Mouse (Mus musculus) embryonic facial prominence, embryonic 15.5 days (tissue): ENCODE measurements around the gene Rabgap1l. TPM values are rescaled to one million over a fixed set of nuclear protein-coding genes. Genes with fewer than 3 reads are reported as not detected.

ENCODE experiments used
- ATAC-seq: fragments of 200-750 bp; cut with Nextera tagmentation; 2 replicates; pipeline ENCODE4 v1.8.0; 2017; ENCODE audit warnings: low read depth, moderate TSS enrichment; ENCODE audit not compliant: insufficient number of reproducible peaks, low FRiP score, low TSS enrichment
- H3K27ac ChIP-seq: fragments of 300-500 bp; sonication (generic); replicated peaks from 2 replicates; pipeline ENCODE4 v1.5.1; 2015; ENCODE audit warnings: mild to moderate bottlenecking, inconsistent platforms
- H3K27me3 ChIP-seq: fragments of 300-500 bp; sonication (generic); 2 replicates; pipeline ENCODE4 v1.6.1; 2015; ENCODE audit warnings: inconsistent platforms
- H3K36me3 ChIP-seq: fragments of 300-500 bp; sonication (generic); 2 replicates; pipeline ENCODE4 v1.6.1; 2015; ENCODE audit warnings: mild to moderate bottlenecking, inconsistent platforms
- H3K4me1 ChIP-seq: fragments of 300-500 bp; sonication (generic); 2 replicates; pipeline ENCODE4 v1.6.1; 2015; ENCODE audit warnings: inconsistent platforms
- H3K4me2 ChIP-seq: fragments of 300-500 bp; sonication (generic); replicated peaks from 2 replicates; pipeline ENCODE4 v1.6.1; 2015; ENCODE audit warnings: mild to moderate bottlenecking, inconsistent platforms
- H3K4me3 ChIP-seq: fragments of 300-500 bp; sonication (generic); replicated peaks from 2 replicates; pipeline ENCODE4 v1.5.1; 2015; ENCODE audit warnings: mild to moderate bottlenecking, inconsistent platforms
- H3K9ac ChIP-seq: fragments of 300-500 bp; sonication (generic); 2 replicates; pipeline ENCODE4 v1.6.1; 2015; ENCODE audit warnings: inconsistent platforms
- H3K9me3 ChIP-seq: fragments of 300-500 bp; sonication (generic); replicated peaks from 2 replicates; pipeline ENCODE4 v1.6.1; 2016; ENCODE audit warnings: inconsistent platforms
- WGBS: fragments of 180-500 bp; shearing (Covaris S2); methylation state at CpG from one replicate; pipeline ENCODE4 v1.1.7; 2015; 5-methylcytosine and 5-hydroxymethylcytosine counted together
- polyA plus RNA-seq: library from polyadenylated mRNA; unstranded; fragments of >200 nt; fragmentation: Nextera tagmentation; extraction: Ambion mirVana; gene quantifications from 2 replicates; pipeline ENCODE4 v1.2.1, GENCODE M21; 2015

Gene Rabgap1l
- polyA plus RNA-seq, 1 experiment from 2014 or later, result 20.7 TPM

DNA sequence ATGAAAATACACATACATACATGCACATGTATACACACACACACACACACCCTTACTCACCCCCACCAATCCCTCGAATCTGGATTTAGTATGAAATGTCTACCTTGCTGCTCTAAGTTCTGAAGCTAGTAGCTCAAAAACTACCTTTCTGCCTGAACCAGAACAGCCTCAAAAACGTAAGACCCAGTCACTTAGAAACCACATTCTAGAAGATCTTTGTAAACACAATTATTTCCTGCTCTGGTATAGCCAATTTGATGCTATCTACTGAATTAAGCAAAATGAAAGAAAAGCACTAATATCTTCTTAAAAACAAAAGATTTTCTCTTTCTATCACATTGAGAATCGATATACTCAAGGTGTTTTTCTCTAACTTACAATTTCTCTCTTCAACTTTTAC lies 6.4 kb downstream of the Rabgap1l start:
- Histone ChIP-seq H3K4me1 (peaks cover 3% of the 10 kb centered on the region; the same call in 1 of the 2 replicates), H3K4me2 (no peak overlapping the region), H3K9me3 (no peaks in the 10 kb centered on the region), H3K36me3 (no peaks in the 10 kb centered on the region), H3K9ac (no peak overlapping the region), H3K27ac (no peak overlapping the region), H3K4me3 (no peak overlapping the region), H3K27me3 (no peaks in the 10 kb centered on the region)
- no peak for ATAC-seq
- WGBS, result 78% methylated on average over 3 of the region's 3 CpGs

DNA sequence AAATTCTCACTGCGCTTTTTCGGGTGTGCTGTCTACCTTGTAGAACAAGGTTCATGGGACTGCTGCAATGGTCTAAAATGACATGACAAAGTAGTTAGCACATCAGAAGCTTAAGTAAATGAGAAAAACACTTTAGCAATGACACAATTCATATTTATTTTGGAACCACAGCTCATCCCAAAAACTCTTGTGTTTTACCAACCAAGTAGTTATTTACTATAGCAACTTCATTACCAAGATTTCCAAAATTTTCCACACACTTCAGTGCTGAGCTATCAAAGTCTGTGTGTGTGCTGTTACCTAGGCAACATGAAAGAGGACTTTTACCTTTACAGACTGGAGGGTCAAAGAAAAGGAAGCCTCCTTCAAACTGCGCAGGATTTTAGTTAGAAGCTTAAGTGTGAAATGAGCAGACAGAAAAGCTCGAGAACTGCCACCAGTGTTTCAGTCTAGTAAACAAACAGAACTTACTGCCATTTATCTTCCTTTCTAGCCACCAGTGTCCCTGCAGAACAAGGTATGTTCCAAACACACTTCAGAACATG lies 7.3 kb downstream of the Rabgap1l start:
- Histone ChIP-seq H3K9me3 (no peaks in the 10 kb centered on the region), H3K4me3 (no peak overlapping the region), H3K36me3 (no peaks in the 10 kb centered on the region), H3K4me2 (no peak overlapping the region), H3K9ac (no peak overlapping the region), H3K27me3 (no peaks in the 10 kb centered on the region), H3K4me1 (no peaks in the 10 kb centered on the region), H3K27ac (no peak overlapping the region)
- 80% methylated on average over 4 of the region's 4 CpGs for WGBS
- ATAC-seq, result no peak

DNA sequence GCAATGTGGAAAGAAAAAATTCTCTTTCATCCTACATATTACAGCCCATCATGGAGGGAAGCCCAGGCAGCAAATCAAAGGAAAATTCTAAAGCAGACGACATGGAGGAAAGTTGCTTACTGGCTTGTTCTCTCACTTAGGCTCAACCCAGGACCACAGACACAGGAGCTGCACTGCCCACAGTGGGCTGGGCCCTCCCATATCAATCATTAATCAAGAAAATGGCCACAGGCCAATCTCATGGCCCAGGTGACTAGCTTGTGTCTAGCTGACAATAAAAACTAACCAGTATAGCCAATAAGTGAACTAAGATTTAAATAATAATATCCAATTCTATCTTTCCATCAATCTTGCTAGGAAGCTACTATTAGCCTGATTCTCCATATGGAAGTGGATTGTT lies 8.9 kb downstream of the Rabgap1l start:
- Histone ChIP-seq H3K4me1 (no peaks in the 10 kb centered on the region), H3K27me3 (no peaks in the 10 kb centered on the region), H3K9me3 (no peaks in the 10 kb centered on the region), H3K4me3 (no peak overlapping the region), H3K4me2 (no peak overlapping the region), H3K36me3 (no peaks in the 10 kb centered on the region), H3K27ac (no peak overlapping the region), H3K9ac (no peak overlapping the region)
- no peak for ATAC-seq
- WGBS, result 65% methylated on average over 1 of the region's 1 CpGs

DNA sequence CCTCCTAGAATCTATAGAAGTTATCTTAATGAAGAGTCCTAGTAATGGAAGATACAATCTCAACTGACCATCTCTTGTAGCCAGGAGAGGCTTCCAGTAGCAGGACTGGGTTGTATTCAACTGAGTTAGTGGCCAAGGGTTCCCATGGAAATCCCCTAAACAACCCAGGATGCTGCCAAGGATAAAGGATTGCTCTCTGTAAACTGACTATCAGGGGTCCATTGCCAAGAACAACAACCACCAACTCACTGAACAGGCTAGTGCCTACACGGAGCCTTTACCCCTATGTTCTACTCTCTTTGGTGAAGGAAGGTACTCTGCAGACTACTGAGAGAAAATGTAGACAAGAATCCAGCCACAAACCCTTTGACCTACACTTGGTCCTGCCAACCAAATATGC lies 18.8 kb downstream of the Rabgap1l start:
- ATAC-seq, result no peak
- no peaks in the 10 kb centered on the region for H3K27me3 ChIP-seq
- H3K9ac ChIP-seq, result no peak overlapping the region
- no peak overlapping the region for H3K4me2 ChIP-seq
- no peaks in the 10 kb centered on the region for H3K4me1 ChIP-seq
- 87% methylated on average over 1 of the region's 1 CpGs for WGBS
- H3K27ac ChIP-seq, result no peak overlapping the region
- no peak overlapping the region for H3K4me3 ChIP-seq
- H3K9me3 ChIP-seq, result no peaks in the 10 kb centered on the region
- no peaks in the 10 kb centered on the region for H3K36me3 ChIP-seq

DNA sequence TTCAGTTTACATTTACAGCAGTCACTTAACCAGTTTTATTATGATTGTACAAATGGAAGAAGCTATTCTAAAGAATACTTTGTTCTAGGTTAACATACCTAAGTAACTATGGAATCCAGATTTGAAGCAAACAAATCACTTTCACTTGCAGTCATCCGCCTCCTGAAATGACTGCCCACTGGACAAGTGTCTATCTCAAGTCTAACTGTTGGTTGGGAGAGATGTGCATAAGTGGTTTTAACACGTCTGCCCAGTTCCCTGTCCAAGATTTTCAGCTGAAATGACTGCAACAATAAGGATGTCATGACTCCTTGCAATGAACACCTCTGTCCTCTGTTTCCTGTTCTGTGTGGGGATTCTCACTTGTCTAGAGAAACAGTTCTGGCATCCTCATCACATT lies 27.4 kb downstream of the Rabgap1l start:
- 79% methylated on average over 2 of the region's 2 CpGs for WGBS
- no peaks in the 10 kb centered on the region for H3K9me3 ChIP-seq
- H3K9ac ChIP-seq, result no peak overlapping the region
- no peaks in the 10 kb centered on the region for H3K27me3 ChIP-seq
- no peak overlapping the region for H3K27ac ChIP-seq
- H3K4me3 ChIP-seq, result no peak overlapping the region
- no peak overlapping the region for H3K4me2 ChIP-seq
- ATAC-seq, result no peak
- no peaks in the 10 kb centered on the region for H3K36me3 ChIP-seq
- no peaks in the 10 kb centered on the region for H3K4me1 ChIP-seq

DNA sequence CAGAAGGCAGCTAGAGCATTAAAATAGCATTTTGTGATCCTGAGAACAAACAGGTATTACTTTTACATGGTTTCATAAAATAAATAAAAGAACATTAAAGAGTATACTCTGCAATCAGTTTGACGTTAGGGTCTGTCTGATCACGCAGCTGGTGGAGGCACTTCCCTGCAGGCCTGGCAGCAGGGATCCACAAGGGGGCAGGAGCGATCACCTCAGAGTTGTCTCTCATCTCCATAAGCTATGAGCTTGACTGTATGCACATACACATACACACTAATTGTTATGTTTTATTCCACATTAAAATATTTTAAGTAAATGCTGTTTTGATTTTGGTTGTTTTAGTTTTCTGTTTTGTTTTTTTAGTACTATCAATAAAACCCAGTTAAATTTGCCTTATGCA lies 34.8 kb downstream of the Rabgap1l start:
- H3K4me1 ChIP-seq, result no peaks in the 10 kb centered on the region
- no peak overlapping the region for H3K4me2 ChIP-seq
- no peaks in the 10 kb centered on the region for H3K9me3 ChIP-seq
- no peaks in the 10 kb centered on the region for H3K27me3 ChIP-seq
- H3K27ac ChIP-seq, result no peak overlapping the region
- no peaks in the 10 kb centered on the region for H3K36me3 ChIP-seq
- no peak for ATAC-seq
- no peak overlapping the region for H3K4me3 ChIP-seq
- H3K9ac ChIP-seq, result no peak overlapping the region
- 25% methylated on average over 3 of the region's 3 CpGs for WGBS

DNA sequence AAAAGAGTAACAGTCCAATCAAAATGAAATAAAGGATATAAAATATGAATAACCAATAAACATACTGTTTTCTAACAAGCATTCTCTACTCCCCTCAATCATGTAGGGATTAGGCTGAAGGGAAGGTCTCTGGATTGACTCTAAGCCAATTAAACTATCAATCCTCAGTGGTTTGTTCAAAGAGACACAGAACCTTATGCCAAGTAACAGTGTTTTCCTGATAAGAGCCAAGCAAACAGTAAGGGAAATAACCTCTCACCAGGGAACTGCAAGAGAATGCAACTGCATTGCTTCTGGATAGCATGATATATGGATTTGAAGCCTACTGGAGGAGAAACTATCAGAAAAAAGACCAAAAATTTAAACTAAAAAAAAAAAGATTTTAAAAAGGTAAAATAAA lies 37.7 kb downstream of the Rabgap1l start:
- no peak overlapping the region for H3K4me2 ChIP-seq
- H3K36me3 ChIP-seq, result no peaks in the 10 kb centered on the region
- no peak for ATAC-seq
- H3K4me1 ChIP-seq, result no peaks in the 10 kb centered on the region
- H3K4me3 ChIP-seq, result no peak overlapping the region
- no peak overlapping the region for H3K9ac ChIP-seq
- H3K9me3 ChIP-seq, result no peaks in the 10 kb centered on the region
- no peaks in the 10 kb centered on the region for H3K27me3 ChIP-seq
- no peak overlapping the region for H3K27ac ChIP-seq

DNA sequence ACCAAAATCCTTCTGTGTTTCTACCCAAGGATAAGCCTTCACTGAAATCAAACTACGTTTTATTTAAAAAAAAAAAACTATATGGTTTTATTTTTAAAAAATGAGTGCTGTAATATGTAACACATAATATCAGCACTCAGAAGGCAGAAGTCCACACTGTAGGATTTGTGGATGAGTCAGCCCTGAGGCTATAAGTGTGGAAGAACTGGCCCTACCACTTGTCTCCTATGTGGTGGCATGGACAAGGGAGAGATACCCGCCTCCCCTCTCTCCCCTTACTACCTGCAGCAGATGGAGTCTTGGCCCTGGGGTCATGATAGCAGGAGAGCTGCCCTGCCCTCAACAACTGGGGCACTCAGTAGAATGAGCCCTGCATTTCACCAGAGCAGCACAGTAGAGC lies 42.4 kb downstream of the Rabgap1l start:
- Histone ChIP-seq H3K27me3 (no peaks in the 10 kb centered on the region), H3K9ac (no peak overlapping the region), H3K4me2 (no peak overlapping the region), H3K36me3 (no peaks in the 10 kb centered on the region), H3K4me1 (no peaks in the 10 kb centered on the region), H3K4me3 (no peak overlapping the region), H3K27ac (no peak overlapping the region), H3K9me3 (no peaks in the 10 kb centered on the region)
- ATAC-seq, result no peak
- WGBS, result 58% methylated on average over 2 of the region's 2 CpGs

DNA sequence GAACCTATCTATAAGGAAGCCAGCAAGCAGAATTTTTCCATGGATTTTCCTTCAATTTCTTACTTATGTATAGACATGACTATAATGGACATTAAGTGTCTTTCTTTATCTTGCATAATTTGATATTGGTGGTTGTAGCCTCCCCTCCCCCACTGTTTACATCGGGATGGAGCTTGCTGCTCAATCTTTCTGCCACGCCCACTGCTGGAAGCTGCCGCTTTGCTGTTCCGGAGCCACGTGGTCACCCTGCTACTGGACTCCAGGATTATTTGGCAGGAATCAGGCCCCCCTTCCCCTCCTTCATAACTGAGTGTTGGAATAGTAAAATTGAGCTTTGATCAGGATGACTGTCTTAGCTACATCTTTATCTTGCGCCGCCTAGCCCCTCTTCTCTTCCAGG lies 46.2 kb downstream of the Rabgap1l start:
- Histone ChIP-seq H3K27me3 (no peaks in the 10 kb centered on the region), H3K36me3 (no peaks in the 10 kb centered on the region), H3K4me1 (0 out of 2 replicates have a peak, but pooled peaks cover 3% of the 10 kb centered on the region), H3K4me2 (no peak overlapping the region), H3K9me3 (no peaks in the 10 kb centered on the region), H3K9ac (no peak overlapping the region), H3K4me3 (no peak overlapping the region), H3K27ac (no peak overlapping the region)
- no peak for ATAC-seq
- whole genome bisulfite sequencing, result 40% methylated on average over 7 of the region's 7 CpGs

DNA sequence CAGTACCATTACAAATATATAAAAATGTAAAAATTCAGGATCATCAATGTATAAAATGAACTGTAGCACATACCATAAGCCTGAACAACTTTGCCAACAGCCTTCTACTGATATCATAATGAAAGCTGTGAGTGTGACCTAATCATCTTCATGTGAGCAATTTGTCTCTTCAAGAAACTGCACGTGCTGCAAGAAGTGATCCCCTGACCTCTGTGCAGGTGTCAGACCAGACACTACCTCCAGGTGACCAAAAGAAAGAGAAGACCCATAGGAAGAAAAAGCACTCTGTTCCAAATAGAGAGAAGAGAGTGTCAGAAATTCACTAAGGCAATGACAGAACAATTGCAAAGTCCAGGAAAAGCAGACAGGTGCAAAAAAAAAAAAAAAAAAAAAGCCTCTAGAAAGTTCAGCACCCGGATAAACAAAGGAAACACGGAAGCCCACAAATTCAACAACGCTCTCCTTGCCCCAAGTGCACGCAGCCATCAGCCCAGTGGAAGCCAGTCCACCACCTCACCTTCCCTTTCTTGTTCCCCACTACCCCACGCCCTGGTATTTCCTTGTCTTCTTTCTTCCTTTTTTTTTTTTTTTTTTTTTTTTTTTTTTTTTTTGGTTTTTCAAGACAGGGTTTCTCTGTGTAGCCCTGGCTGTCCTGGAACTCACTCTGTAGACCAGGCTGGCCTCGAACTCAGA lies 47.6 kb downstream of the Rabgap1l start:
- WGBS, result 86% methylated on average over 7 of the region's 7 CpGs
- ATAC-seq, result no peak
- no peaks in the 10 kb centered on the region for H3K9me3 ChIP-seq

DNA sequence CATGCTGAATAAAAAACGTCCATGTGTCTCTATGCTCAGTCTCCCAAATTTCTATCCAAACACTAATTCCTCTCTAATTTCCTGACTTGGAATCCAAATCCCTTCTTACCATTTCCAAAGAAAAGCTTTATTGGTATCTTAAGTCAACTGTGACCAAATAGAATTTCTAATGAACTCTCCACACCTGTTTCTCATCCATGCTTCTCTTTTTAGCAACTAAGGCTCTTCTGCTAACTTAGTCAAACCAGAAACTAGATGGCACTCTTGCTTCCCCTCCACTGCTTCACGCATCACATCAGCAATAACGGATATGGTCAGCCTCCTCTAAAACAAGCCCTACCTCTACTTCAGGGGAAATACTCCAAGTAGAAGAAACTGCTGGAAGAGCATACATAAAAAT lies 49.0 kb downstream of the Rabgap1l start:
- Histone ChIP-seq H3K9me3 (no peaks in the 10 kb centered on the region), H3K4me2 (no peak overlapping the region), H3K4me3 (no peak overlapping the region), H3K27me3 (no peaks in the 10 kb centered on the region), H3K4me1 (0 out of 2 replicates have a peak, but pooled peaks cover 3% of the 10 kb centered on the region), H3K36me3 (no peaks in the 10 kb centered on the region), H3K27ac (no peak overlapping the region), H3K9ac (no peak overlapping the region)
- no peak for ATAC-seq
- 27% methylated on average over 3 of the region's 3 CpGs for WGBS

More for the DNA sequence above, 47.6 kb downstream of the Rabgap1l start:
- H3K4me2 ChIP-seq, result no peak overlapping the region
- 0 out of 2 replicates have a peak, but pooled peaks cover 3% of the 10 kb centered on the region for H3K4me1 ChIP-seq
- no peaks in the 10 kb centered on the region for H3K27me3 ChIP-seq
- no peaks in the 10 kb centered on the region for H3K36me3 ChIP-seq
- no peak overlapping the region for H3K9ac ChIP-seq
- H3K4me3 ChIP-seq, result no peak overlapping the region
- H3K27ac ChIP-seq, result no peak overlapping the region

DNA sequence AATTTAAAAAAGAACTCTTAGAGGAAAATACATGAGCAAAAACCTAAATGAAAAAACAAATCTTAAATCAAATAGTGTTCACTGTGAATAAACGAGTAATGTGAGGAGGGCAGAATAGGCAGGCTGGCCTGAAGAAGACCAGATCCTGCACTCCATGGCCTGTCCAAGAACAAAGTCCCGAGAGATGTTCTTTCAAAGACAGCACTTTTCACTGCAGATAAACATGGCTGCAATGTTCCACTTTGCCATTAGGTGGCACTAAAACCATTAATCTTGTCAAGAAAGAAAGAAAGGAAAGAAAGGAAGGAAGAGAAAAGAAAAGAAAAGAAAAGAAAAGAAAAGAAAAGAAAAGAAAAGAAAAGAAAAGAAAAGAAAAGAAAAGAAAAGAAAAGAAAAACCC lies 49.8 kb downstream of the Rabgap1l start:
- Histone ChIP-seq H3K9ac (no peak overlapping the region), H3K9me3 (no peaks in the 10 kb centered on the region), H3K27ac (no peak overlapping the region), H3K36me3 (no peaks in the 10 kb centered on the region), H3K4me2 (no peak overlapping the region), H3K4me3 (no peak overlapping the region), H3K4me1 (0 out of 2 replicates have a peak, but pooled peaks cover 3% of the 10 kb centered on the region), H3K27me3 (no peaks in the 10 kb centered on the region)
- no peak for ATAC-seq
- WGBS, result 6% methylated on average over 2 of the region's 2 CpGs
